Mouse (Mus musculus) CH12.LX (cell line): Measurements from ENCODE around the gene Mgat5.

Source experiments
- BHLHE40 ChIP-seq: IDR thresholded peaks from 2 replicates; pipeline ENCODE4 v1.6.1; 2011; ENCODE audit warnings: mild to moderate bottlenecking, low read depth, low read length, improper control_type of control experiment
- CHD2 ChIP-seq: IDR thresholded peaks from 2 replicates; pipeline ENCODE4 v1.6.1; 2011; ENCODE audit warnings: low read length, improper control_type of control experiment
- CTCF ChIP-seq, 2 experiments: IDR thresholded peaks in 1 of 2; conservative IDR thresholded peaks in 1 of 2; 2 replicates each; pipeline ENCODE4 v1.5.1; 2011 to 2012; ENCODE audit warnings: low read depth in 2 of 2, low read length in 2 of 2, improper control_type of control experiment in 1 of 2, inconsistent platforms in 1 of 2, mild to moderate bottlenecking in 1 of 2, moderate library complexity in 1 of 2
- EP300 ChIP-seq: IDR thresholded peaks from 2 replicates; pipeline ENCODE4 v1.6.1; 2011; ENCODE audit warnings: low read length, improper control_type of control experiment
- MAX ChIP-seq: IDR thresholded peaks from 2 replicates; pipeline ENCODE4 v1.6.1; 2011; ENCODE audit warnings: low read length, improper control_type of control experiment
- NELFE ChIP-seq: IDR thresholded peaks from 2 replicates; pipeline ENCODE4 v1.6.1; 2011; ENCODE audit warnings: low read depth, low read length, improper control_type of control experiment
- POLR2A ChIP-seq: IDR thresholded peaks from 2 replicates; pipeline ENCODE4 v1.6.1; 2011; ENCODE audit warnings: low read depth, mild to moderate bottlenecking, improper control_type of control experiment, low read length
- ZNF384 ChIP-seq: IDR thresholded peaks from 2 replicates; pipeline ENCODE4 v1.6.1; 2012; ENCODE audit warnings: low read depth, low read length, improper control_type of control experiment, inconsistent platforms

DNA sequence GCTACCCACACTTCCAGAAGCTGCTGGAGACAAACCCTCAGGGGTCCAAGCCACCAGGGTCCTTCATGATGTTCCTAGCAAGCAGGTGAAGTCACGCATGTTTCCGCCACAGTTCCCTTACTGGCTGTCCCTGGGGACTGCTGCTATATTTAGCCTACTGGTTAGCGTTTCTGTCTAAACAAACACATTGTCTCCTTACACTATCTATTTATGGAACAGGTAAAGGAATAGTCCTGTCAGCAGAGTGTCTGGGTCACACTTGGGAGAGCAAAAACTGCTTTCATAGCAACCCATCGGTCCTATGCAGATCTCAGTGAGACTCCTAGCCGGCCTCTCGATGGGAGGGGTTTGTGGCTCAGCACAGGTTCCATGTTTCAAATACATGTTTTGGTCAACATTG is 306.5 kb downstream of the Mgat5 start:
- peak; percentile 54 for TF ChIP-seq EP300
- no peak for TF ChIP-seq POLR2A
- TF ChIP-seq NELFE = no peak
- TF ChIP-seq ZNF384 = no peak
- TF ChIP-seq MAX = no peak
- TF ChIP-seq CTCF (conservative IDR thresholded peaks at IDR 0.05 in 1 of 2, IDR thresholded peaks at IDR 0.05 in 1 of 2; ENCODE audit: low read depth in 2 of 2, low read length in 2 of 2) = no peak
- peak; percentile 55 for TF ChIP-seq BHLHE40
- no peak for TF ChIP-seq CHD2
